Mouse (Mus musculus): ENCODE measurements around the gene Mri1. TPM values are rescaled to one million over a fixed set of nuclear protein-coding genes. Genes with fewer than 3 reads are reported as not detected.

Gene Mri1
- 8.4 and 14.3 TPM in 2 replicates for polyA plus RNA-seq (2021; fragmentation: Nextera tagmentation)
- long read RNA-seq, experiment 1, transcript Mri1-203 (5 exons, 2,819 nt) = major isoform, 13 of 52 reads
- long read RNA-seq, experiment 1, transcript Mri1-204 (2 exons, 1,065 nt) = minor isoform, 6 of 52 reads
- long read RNA-seq, experiment 1, partial matches to known transcripts = 10 of 52 reads
- long read RNA-seq, experiment 1, other reads (novel, unspliced or antisense) = 23 of 52 reads
- long read RNA-seq, experiment 2, transcript Mri1-203 (5 exons, 2,819 nt) = major isoform, 8 of 11 reads
- long read RNA-seq, experiment 2, partial matches to known transcripts = 1 of 11 reads
- long read RNA-seq, experiment 2, other reads (novel, unspliced or antisense) = 2 of 11 reads

DNA sequence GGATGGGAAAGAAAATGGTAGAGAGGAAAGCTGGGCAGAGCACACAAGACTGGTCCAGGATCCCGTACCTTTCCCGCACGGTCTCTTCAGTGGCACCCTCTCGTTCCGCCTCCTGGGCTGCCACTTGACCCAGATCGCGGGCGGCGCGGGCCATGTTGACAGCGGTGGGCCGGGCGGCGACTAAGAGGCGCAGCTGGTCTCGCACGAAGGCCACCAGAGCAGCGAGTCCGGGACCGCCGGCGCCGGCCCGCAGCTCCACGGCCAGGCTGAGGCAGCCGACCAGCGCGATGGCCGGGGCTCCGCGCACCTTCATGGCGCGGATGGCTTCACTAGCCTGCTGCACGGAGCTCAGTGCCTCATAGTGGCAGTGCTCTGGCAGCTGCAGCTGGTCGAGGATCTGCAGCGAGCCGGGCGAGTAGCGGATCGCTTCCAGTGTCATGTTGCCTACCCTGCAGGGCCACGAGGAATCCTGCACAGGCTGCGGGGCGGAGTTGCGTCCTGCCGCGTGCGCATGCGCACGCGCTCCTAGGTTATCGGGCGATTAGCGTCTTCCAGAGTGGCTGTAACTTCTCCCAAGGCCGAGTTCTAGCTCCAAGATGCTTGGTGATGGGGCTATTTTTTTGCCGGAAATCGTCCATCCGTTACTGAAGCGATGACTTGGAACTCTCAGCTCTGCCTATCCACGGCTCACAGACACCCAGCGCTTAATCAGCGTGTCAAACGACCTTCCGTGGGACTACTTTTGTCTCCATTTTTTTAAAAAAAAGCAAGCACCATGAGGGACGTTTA, at the start of gene Mri1:
Gene Mri1, minus strand, starts transcription at position 505 of the 789 bp plus-strand sequence.

DNA sequence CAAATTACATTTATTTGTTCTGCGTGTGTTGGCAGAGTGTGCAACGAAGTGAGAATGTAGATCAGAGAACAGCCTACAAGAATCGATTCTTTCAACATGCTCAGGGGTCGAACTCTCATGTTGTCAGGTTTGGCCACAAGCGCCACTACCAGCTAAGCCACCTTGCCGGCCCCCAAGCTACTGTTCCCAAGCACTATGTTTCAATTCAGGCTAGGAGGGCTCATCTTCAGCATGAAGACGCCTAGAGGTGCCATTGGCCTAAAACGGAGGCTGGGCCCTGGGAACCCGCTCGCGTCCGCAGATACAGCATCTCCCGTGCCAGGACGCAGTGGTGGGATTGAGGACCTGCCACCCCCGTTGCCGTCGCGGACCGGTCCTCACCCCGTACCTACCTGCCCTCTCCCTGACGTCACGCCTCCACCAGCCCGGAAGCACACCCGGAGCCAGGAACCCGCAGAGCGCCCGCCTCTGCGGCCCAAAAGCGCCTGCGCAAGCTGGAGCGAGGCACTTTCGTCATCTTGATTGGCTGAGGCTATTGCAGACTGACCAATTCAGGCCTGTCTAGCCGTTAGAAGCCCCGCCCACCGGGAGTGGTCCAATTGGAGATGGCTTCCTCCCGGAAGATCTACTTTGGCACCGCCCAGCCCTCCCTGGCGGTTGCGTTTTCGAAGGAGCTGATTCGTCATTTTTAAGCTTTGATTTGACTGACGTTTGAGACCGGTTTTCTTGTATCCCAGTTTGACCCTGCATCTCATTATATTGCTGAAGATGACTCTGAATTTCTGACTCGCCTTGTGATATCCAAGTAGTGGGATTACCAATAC, 13.0 kb upstream of the Mri1 start, which contains the start of gene Ccdc130:
Gene Ccdc130, minus strand, starts transcription at position 431 of the 824 bp plus-strand sequence.

GRCm38 (mm10) chr8:84249257-84250170, 7.6 kb downstream of the Mri1 start, which contains the start of gene D8Ertd738e:
TSS of gene D8Ertd738e (minus strand) at chr8:84249719.

DNA sequence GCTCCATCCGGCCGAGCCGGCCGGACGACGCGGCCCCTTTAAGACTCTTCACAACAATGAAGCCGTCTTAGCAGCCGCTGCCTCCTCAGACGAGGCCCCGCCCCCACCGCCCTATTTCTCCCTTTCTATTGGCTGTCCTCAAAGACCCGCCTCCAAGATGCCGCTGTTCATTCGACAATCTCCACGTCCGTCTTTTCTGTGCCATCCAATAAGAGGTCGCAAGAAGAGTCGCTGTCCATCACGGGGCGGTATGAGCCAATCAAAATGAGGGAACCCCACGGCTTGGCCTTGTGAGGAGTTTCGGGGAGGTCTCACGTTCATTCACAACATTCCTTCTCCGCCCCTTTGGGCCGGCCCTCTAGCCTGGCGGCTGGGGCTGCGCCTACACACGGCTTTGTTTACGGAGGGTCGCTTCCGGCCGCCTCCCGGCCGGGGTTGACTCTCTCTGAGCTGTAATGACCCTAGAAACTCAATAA, 20.1 kb downstream of the Mri1 start, which contains the start of gene Zswim4:
Gene Zswim4, minus strand, starts transcription at position 58 of the 476 bp plus-strand sequence.

Other genes with a start within 250 kb of the Mri1 start
- 2.4 and 2.6 TPM in 2 replicates for gene 2210011C24Rik, start 245.2 kb downstream of the Mri1 start, polyA plus RNA-seq (2021; fragmentation: Nextera tagmentation)
- 0.71 and 1.6 TPM in 2 replicates for gene Palm3, start 235.9 kb downstream of the Mri1 start, polyA plus RNA-seq (2021; fragmentation: Nextera tagmentation)
- 0.15 and 0.23 TPM in 2 replicates for gene Il27ra, start 214.7 kb downstream of the Mri1 start, polyA plus RNA-seq (2021; fragmentation: Nextera tagmentation)
- gene Rln3, start 212.3 kb downstream of the Mri1 start, polyA plus RNA-seq (2021; fragmentation: Nextera tagmentation) = not detected in 2 replicates
- gene Gm10643, start 192.2 kb downstream of the Mri1 start, polyA plus RNA-seq (2021; fragmentation: Nextera tagmentation) = 0.79 and 1.6 TPM in 2 replicates
- gene Rfx1, start 190.5 kb downstream of the Mri1 start, polyA plus RNA-seq (2021; fragmentation: Nextera tagmentation) = 1.5 and 2.0 TPM in 2 replicates
- 2.3 and 2.4 TPM in 2 replicates for gene Dcaf15, start 152.6 kb downstream of the Mri1 start, polyA plus RNA-seq (2021; fragmentation: Nextera tagmentation)
- gene Podnl1, start 131.3 kb downstream of the Mri1 start, polyA plus RNA-seq (2021; fragmentation: Nextera tagmentation) = 0.06 TPM in 1 of 2 replicates, not detected in the other
- gene Cc2d1a, start 109.4 kb downstream of the Mri1 start, polyA plus RNA-seq (2021; fragmentation: Nextera tagmentation) = 9.9 and 10.6 TPM in 2 replicates
- 1.2 and 2.5 TPM in 2 replicates for gene 4930432K21Rik, start 109.3 kb downstream of the Mri1 start, polyA plus RNA-seq (2021; fragmentation: Nextera tagmentation)
- 4.0 and 5.1 TPM in 2 replicates for gene Nanos3, start 72.1 kb downstream of the Mri1 start, polyA plus RNA-seq (2021; fragmentation: Nextera tagmentation)
- 1.5 and 3.3 TPM in 2 replicates for gene Zswim4, start 20.3 kb downstream of the Mri1 start, polyA plus RNA-seq (2021; fragmentation: Nextera tagmentation)
- gene D8Ertd738e, start 7.6 kb downstream of the Mri1 start, polyA plus RNA-seq (2021; fragmentation: Nextera tagmentation) = 458 and 479 TPM in 2 replicates
- gene Ccdc130, start 13.1 kb upstream of the Mri1 start, polyA plus RNA-seq (2021; fragmentation: Nextera tagmentation) = 22.3 TPM in 2 replicates
- 4.9 and 9.3 TPM in 2 replicates for gene Cacna1a, start 131.1 kb upstream of the Mri1 start, polyA plus RNA-seq (2021; fragmentation: Nextera tagmentation)